Mouse (Mus musculus): ENCODE measurements at regions not wholly inside any gene's neighbourhood (a gene's known extent, or its start where the extent isn't known, plus 50 kb on each side); places are given as distances from the start of the nearest gene placed in this dataset.
A peak's percentile ranks its signal among the peaks of the same experiment; 100 is the strongest.

DNA sequence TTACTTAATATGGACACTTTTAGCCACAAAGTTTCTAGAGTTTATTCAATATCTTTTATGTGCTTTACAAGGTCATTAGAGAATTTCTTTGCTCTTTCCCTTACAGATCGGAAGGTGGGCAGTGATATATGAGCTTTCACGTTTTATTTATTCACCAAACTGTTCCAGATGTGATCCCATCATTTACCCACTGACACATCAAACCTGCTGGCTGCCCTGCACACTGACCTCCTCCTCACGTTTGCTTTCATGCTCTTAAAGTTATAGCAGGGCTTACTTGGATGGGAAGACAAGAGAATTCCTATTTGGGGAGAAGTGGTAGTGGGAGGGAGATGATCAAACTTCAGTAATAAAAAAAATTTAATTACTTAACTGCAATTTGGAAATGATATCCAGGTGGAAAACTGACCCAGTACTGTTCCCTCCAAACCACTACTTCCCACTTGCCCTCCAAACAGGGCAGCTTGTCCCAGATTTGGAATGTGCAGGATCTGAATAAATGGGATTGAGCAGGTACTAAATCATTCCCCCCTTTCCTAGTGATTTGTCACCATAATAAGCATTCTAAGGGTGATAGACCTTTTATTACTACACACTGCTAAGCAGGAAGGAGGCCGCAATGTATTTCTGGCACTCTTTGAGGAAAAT is 144.2 kb downstream of the 1700020N15Rik start:
- no peaks in the 10 kb centered on the region for H3K27me3 ChIP-seq (ENCODE audit: control insufficient read depth, insufficient read depth, low read length)
- WGBS: 28% methylated on average over 4 of the region's 4 CpGs
- H3K4me2 ChIP-seq (replicated peaks; ENCODE audit: low read depth, low read length, severe bottlenecking): no peak overlapping the region
- no peaks in the 10 kb centered on the region for H3K4me1 ChIP-seq (ENCODE audit: control insufficient read depth, insufficient read depth, low read length)
- no peaks in the 10 kb centered on the region for H3K9me3 ChIP-seq (ENCODE audit: control insufficient read depth, low read length)
- no peak for DNase-seq (ENCODE audit: low spot score)
- ATAC-seq (ENCODE audit: low FRiP score, low read depth): no peak
- no peaks in the 10 kb centered on the region for H3K36me3 ChIP-seq (ENCODE audit: control insufficient read depth, insufficient read depth, low read length)
- no peak overlapping the region for H3K4me3 ChIP-seq (replicated peaks; ENCODE audit: low read length)
- H3K27ac ChIP-seq (replicated peaks; ENCODE audit: low read depth, low read length): no peak overlapping the region
- no peak for TF ChIP-seq POLR2A (IDR thresholded peaks at IDR 0.05; ENCODE audit: borderline replicate concordance, extremely low read depth, insufficient read depth, insufficient read length)
- H3K9ac ChIP-seq (ENCODE audit: low read depth, low read length, severe bottlenecking): no peak overlapping the region

DNA sequence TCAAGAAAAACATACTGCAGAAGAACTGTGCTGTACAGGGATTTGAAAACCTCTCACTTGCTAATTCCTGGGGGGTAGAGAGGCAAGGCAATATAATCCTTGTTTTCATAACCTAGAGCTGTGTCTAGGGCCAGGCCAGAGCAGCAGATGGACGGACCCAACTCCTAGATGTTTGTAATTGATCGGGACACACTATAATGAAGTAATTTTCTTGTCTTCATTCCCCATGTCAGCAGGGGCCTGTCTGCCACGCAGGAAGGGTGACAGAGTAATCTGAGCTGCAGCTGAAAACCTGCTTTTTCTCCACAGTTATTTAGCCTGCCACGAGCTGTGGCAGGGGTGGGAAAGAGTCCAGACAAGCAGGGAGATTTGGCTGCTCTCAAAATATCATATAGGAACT is 149.2 kb downstream of the 1700020N15Rik start:
- H3K9me3 ChIP-seq (ENCODE audit: control insufficient read depth, low read length): no peaks in the 10 kb centered on the region
- no peaks in the 10 kb centered on the region for H3K27me3 ChIP-seq (ENCODE audit: control insufficient read depth, insufficient read depth, low read length)
- H3K9ac ChIP-seq (ENCODE audit: low read depth, low read length, severe bottlenecking): no peak overlapping the region
- no peak overlapping the region for H3K4me2 ChIP-seq (replicated peaks; ENCODE audit: low read depth, low read length, severe bottlenecking)
- 21% methylated on average over 4 of the region's 4 CpGs for WGBS
- no peak for DNase-seq (ENCODE audit: low spot score)
- TF ChIP-seq POLR2A (IDR thresholded peaks at IDR 0.05; ENCODE audit: borderline replicate concordance, extremely low read depth, insufficient read depth, insufficient read length): no peak
- H3K36me3 ChIP-seq (ENCODE audit: control insufficient read depth, insufficient read depth, low read length): no peaks in the 10 kb centered on the region
- no peaks in the 10 kb centered on the region for H3K4me1 ChIP-seq (ENCODE audit: control insufficient read depth, insufficient read depth, low read length)
- no peak overlapping the region for H3K27ac ChIP-seq (replicated peaks; ENCODE audit: low read depth, low read length)
- H3K4me3 ChIP-seq (replicated peaks; ENCODE audit: low read length): no peak overlapping the region
- no peak for ATAC-seq (ENCODE audit: low FRiP score, low read depth)

DNA sequence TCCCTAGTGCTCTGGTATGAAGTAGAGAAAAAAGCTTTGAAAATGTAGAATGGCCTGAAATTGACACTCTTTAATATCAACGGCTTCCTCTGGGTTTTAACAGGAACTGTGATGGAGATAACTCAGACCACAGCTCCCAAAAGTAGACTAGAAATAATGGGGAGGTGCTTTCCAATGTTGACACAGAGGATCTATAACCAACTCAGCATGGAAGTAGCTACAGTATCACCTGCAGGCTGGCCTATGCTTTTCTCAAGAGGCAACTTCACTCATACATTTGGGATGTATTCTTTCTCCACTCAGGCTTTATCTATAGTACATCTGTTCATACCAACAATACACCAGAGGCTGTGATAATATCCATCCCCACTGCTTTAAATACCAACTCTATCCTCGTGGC is 154.5 kb downstream of the 1700020N15Rik start:
- no peaks in the 10 kb centered on the region for H3K27me3 ChIP-seq (ENCODE audit: control insufficient read depth, insufficient read depth, low read length)
- no peaks in the 10 kb centered on the region for H3K4me1 ChIP-seq (ENCODE audit: control insufficient read depth, insufficient read depth, low read length)
- no peak for TF ChIP-seq POLR2A (IDR thresholded peaks at IDR 0.05; ENCODE audit: borderline replicate concordance, extremely low read depth, insufficient read depth, insufficient read length)
- no peak overlapping the region for H3K9ac ChIP-seq (ENCODE audit: low read depth, low read length, severe bottlenecking)
- no peak for DNase-seq (ENCODE audit: low spot score)
- 59% methylated on average over 2 of the region's 2 CpGs for WGBS
- no peaks in the 10 kb centered on the region for H3K36me3 ChIP-seq (ENCODE audit: control insufficient read depth, insufficient read depth, low read length)
- ATAC-seq (ENCODE audit: low FRiP score, low read depth): peak; percentile 53; the same call in 1 of the 2 replicates
- H3K27ac ChIP-seq (replicated peaks; ENCODE audit: low read depth, low read length): no peak overlapping the region
- H3K9me3 ChIP-seq (ENCODE audit: control insufficient read depth, low read length): no peaks in the 10 kb centered on the region
- H3K4me3 ChIP-seq (replicated peaks; ENCODE audit: low read length): no peak overlapping the region
- no peak overlapping the region for H3K4me2 ChIP-seq (replicated peaks; ENCODE audit: low read depth, low read length, severe bottlenecking)
